Mouse (Mus musculus): Measurements from ENCODE around the gene Bmp7.

Gene Bmp7

DNA sequence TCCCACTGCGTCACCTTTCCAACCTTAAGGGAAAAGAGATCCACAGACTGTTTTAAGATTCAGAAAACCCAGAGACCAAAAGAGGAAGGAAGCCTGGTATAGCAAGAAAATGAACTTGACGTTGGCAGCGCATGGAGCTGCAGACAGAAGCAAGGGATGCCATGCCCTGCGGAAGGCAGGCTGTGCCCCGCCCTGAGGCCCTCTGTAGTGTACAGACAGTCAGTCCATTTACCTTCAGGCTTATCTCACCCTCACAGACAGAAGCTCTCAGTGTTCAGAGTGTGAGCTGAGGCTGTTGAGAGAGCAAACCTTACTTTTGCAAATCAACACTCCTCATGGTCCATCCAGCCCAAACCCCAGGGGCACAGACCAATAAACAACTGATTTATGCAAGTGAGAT, 35.1 kb downstream of the Bmp7 start:
- no peak for DNase-seq

GRCm38 (mm10) chr2:172904614-172905013, 35.5 kb downstream of the Bmp7 start:
- no peak for DNase-seq

GRCm38 (mm10) chr2:172903523-172903922, 36.6 kb downstream of the Bmp7 start:
- DNase-seq = no peak

DNA sequence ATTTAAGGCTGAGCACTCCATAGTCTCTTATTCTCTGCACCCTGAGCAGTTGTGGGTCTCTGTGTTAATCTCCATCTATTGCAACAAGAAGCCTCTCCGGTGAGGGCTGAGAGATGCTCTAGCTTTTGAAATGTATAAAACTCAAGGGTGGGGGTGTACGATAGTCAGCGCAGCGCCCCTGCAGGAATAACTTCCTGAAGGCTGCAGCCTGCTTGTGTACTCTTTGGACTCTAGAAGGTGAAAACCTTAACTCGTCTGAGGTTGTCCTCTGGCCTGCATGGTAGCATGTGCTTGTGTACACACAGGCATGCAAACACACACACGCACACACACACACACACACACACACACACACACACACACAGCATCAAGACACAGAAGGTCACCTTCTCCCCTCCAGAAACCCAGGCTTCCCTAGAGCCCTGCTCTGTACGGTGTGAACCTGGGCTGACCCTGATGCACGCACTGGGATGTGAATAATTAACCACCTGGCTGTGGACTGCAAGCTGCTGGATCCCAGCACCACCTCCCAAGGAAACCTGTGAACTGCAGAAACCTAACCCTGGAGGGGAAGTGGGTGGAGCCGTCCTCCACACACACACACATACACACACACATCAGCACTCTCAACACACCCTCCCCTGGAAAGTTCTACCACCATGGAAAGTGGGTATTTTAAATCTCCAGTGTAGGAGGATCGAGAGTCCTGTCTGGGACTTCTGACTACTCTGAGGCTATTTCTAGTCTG, 39.0 kb downstream of the Bmp7 start:
- no peak for DNase-seq

GRCm38 (mm10) chr2:172889756-172890443, 50.2 kb downstream of the Bmp7 start:
- no peak for DNase-seq

GRCm38 (mm10) chr2:172889222-172889621, 50.9 kb downstream of the Bmp7 start:
- no peak for DNase-seq

DNA sequence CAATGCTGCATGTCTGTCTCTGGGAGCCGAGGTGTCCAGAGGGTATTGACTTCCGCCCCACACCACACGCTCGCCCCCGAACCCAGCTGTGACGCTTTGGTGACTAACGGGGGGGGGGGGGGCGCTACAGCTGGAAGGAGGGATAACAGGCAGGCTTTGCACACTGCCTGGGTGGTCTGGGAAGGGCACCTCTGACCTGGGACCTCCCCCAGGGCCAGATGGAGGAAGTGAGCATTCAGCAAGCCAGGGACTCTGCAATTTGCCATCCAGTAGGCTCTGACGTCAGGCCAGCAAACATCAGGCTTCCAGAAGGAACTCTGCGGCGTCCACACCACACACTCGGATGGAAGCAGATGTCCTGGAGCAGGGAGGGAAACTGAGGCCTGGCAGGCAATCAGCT, 52.0 kb downstream of the Bmp7 start:
- no peak for DNase-seq

DNA sequence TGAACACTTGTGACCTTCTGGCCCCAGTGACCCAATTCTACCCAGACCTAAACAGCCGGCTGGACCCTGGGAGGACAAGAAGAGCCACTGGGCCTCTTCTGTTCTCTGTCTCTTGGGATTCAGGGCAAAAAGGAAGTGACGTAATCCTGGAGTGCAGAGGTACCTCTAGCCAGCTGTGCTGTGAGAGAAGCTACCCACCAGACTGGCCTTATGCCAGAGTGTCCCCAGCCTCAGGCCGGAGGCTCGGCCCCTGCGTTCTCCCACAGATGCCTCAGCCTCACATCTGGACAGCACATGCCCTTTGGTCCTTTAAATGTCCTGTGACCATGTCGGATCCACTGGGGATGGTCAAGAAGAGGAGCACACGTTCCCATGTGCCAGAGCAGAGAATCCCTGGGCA, 54.3 kb downstream of the Bmp7 start:
- no peak for DNase-seq

DNA sequence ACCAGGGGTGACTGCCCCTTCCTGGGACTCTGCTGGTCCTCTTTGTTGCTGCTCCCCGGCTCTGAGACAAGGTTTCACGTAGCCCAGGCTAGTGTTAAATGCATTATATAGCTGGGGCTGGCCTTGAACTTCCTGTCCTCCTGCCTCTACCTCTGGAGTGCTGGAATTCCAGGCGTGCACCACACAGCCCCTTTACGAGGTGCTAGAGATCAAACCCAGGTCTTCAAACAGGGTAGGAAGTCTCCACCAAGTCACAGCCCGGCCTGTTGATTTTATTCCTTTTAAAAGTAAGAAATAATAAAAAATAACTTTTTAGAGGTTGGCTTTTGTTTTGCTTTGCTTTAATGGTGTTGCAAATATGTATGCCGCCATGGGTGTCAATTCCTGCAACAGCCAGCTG, 55.5 kb downstream of the Bmp7 start:
- no peak for DNase-seq

DNA sequence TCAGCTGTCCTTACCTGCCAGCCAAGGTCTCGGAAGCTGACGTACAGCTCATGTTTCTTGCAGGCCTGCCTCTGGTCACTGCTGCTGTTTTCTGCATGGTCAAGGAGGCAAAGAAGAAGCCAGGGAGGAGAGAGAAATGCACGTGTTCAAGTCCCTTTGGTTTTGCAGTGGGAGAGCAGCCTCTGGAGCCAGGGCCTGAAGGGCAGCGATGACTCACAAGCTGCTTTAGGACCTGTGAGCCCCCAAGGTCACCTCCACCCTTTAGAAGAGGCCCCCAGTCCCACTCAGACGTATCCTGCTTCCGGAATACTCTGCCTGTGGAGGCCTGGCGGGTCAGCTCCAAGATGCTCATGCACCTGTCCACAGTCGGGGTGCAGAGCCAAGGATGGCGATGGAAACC, 64.9 kb downstream of the Bmp7 start:
- no peak for DNase-seq

GRCm38 (mm10) chr2:172866356-172866755, 73.8 kb downstream of the Bmp7 start:
- no peak for DNase-seq

GRCm38 (mm10) chr2:172865165-172865564, 75.0 kb downstream of the Bmp7 start:
- no peak for DNase-seq

DNA sequence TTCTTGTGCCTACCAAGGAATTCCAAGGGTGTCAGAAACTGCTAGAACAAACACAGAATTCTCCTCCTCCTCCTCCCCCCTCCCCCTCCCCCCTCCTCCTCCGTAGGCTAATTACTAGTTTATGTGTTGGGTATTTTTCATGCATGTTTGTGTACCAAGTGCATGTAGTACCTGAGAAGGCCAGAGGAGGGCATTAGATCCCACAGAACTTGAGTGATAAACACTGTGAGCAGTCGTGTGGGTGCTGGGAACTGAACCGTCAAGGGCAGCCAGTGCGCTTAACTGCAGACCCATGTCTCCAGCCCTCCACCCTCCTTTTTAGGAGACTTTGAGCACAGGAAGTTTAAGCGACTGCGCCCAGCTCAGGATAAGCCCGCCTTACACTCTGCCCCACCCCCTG, 75.6 kb downstream of the Bmp7 start:
- no peak for DNase-seq

- DNase-seq = no peak
Measured at GRCm38 (mm10) chr2:172863469-172863856, 76.7 kb downstream of the Bmp7 start.

DNA sequence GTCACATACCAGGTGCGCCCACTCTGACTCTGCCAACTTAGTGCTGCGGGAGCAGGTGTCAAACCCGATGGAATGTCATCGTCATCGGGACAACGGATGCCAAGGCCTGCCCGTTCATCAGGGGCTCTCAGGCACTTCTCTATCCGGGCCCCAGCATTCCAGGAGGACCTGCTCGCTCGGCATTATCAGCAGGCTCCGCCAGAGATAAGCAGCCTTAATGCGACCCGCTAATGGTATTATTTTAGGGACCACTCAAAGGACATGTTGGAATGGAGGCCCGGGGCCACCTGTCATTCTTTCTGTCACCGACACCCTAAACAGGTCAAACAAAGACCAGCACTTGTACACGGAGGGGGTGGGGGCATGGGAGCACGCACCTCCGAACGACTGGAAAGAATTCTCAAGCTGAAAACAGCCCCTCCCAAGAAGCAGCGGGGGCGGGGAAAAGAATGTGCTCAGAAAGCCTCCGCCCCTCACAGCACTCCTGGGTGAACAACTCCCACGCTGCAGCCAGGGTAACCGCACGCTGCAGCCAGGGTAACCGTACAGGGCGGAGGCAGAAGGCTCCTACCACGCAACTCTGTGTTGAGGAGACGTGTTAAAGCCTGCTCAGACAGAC, 77.2 kb downstream of the Bmp7 start:
- peak; percentile 39 to 43 for DNase-seq

DNA sequence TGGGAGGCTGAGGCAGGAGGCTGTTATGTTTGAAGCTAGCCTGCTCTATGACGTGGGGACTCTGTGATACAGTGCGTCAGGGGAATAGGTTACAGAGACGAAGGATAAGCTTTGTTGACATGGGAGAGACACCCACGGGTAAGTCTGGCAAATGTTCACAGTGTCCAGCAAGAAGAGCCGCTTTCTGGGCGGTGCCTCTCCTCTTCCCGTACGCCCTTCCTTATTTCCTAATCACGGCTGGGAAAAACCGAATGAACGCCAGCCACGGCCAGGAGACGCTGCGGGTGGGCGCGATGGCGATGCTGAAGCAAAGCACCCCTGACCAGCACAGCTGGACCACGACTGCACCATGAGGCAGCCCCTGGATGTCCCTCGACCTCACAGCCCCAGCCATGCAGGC, 77.7 kb downstream of the Bmp7 start:
- no peak for DNase-seq

- no peak for DNase-seq
Measured at GRCm38 (mm10) chr2:172861590-172861989, 78.5 kb downstream of the Bmp7 start.

DNA sequence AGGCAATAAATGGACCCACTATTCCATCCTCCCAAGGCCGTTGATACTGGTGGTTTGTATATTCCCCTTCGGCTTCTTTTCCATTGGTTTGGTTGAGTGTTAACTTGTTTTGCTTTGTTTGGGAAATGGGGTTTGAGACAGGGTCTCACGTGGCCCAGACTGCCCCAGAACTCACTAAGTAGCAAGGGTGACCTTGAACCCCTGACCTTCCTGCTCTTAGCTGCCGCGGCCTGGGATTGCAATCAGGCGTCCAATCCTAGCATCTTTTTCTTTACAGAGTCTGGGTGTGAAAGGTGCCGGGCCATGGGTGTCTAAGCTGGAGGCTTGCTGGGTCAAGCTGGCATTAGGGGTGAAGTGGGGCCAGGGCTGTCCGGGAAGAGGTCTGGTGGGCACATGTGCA, 79.5 kb downstream of the Bmp7 start:
- no peak for DNase-seq

DNA sequence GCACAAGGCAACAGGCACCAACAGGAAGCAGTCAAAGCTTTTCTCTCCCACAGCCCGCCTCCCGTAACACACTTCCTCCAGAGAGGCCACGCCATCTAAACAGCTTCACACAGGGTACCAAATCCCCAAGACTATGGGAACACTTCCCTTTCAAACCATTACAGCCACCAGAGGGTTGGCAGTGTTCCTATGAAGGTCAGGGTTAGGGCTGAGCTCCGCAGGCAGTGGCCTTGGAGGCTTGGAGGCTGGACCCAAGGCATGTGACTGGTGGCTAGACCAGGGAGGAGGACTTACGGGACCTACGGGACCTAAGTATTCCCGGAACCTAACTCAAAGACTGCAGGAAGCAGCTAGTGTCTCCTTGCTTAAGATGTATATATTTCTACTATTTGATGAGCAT, 80.0 kb downstream of the Bmp7 start:
- DNase-seq = no peak

DNA sequence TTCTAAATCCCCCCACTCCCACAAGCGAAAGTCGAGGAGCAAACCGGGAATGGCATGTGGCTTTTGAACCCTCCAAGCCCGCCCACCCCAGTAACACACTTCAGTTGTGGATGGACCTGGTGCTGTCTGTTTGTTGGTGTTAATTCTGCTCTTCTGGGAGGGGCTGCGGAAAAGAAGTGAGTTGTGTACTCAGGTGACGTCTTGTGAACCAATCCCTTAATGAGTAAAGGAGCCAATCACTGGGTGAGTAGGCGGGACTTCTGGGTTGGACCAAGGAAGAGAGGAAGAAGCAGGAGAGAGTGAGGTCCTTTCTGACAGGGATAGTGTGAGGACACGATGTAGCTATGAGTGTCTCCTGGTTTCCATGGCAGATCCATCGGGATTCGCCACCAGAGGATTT, 83.1 kb downstream of the Bmp7 start:
- no peak for DNase-seq

- DNase-seq = no peak
Measured at GRCm38 (mm10) chr2:172856549-172856948, 83.6 kb downstream of the Bmp7 start.

DNA sequence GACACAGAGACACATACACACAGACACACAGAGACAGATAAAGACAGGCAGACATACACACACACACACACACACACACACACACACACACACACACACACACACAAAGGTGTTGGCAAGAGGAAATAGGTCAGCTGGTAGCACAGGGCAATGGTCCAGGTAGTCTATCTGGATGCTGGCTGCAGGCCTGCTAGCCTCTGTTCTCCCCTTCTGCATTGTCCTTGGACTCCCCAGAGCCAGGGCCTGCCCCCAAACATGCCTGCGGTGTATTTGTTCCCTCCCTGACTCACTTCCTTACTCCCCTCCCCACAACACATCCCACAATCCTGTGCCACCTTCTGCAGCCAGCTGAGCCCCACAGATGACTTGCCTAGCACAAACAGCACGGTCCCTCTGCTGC, 86.0 kb downstream of the Bmp7 start:
- DNase-seq = peak; percentile 82 to 85

GRCm38 (mm10) chr2:172851773-172852172, 88.3 kb downstream of the Bmp7 start:
- no peak for DNase-seq

DNA sequence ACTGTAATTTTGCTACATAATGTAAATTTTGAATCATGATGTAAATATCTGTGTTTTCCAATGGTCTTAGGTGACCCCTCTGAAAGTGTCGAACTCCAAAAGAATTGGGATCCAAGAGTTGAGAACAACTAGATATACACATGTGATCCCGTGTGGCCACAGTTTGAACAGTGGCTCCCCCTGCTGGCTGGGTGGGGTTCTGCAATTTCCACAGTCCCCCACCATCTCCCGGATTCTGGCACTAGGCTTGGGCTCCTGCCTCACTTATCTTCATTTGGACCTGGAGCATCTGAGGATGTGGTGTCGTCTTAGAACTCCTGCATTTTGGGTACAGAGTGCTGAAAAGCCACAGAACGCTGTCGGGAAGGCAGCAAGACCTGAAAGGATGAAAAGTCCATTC, 91.9 kb downstream of the Bmp7 start:
- no peak for DNase-seq

GRCm38 (mm10) chr2:172846311-172846575, 93.9 kb downstream of the Bmp7 start:
- no peak for DNase-seq

Data from cerebellum, postnatal 14 days (tissue).